Mouse (Mus musculus) cerebellum, postnatal 14 days (tissue): ENCODE results near the gene 3110082J24Rik.

Experiments
- DNase-seq, 2 experiments: peaks; one replicate each; pipeline ENCODE4 v3.0.0; 2021; ENCODE audit warnings: mixed read lengths in 2 of 2

The 3110082J24Rik gene

GRCm38 (mm10) chr5:30105668-30106300, at the start of gene 3110082J24Rik:
Gene 3110082J24Rik, minus strand, starts transcription at chr5:30106086.
- peak in 1 of 2 experiments; percentile 36 for DNase-seq

GRCm38 (mm10) chr5:30155395-30155792, 49.5 kb upstream of the 3110082J24Rik start:
- DNase-seq, result no peak

- DNase-seq, result peak; percentile 94 to 96
Observed at GRCm38 (mm10) chr5:30154474-30155394, 48.8 kb upstream of the 3110082J24Rik start, which contains the start of the genes Hadha and Hadhb. Gene Hadha, minus strand, starts transcription at chr5:30155162. Gene Hadhb, plus strand, starts transcription at chr5:30155248.

- peak; percentile 20 to 30 for DNase-seq
Observed at GRCm38 (mm10) chr5:30154013-30154412, 48.1 kb upstream of the 3110082J24Rik start.

GRCm38 (mm10) chr5:30153222-30153621, 47.3 kb upstream of the 3110082J24Rik start:
- DNase-seq, result no peak

GRCm38 (mm10) chr5:30152413-30152812, 46.5 kb upstream of the 3110082J24Rik start:
- DNase-seq, result no peak

- no peak for DNase-seq
Observed at GRCm38 (mm10) chr5:30152007-30152406, 46.1 kb upstream of the 3110082J24Rik start.

GRCm38 (mm10) chr5:30148133-30148920, 42.4 kb upstream of the 3110082J24Rik start:
- DNase-seq, result no peak

- DNase-seq, result no peak
Observed at GRCm38 (mm10) chr5:30146526-30146925, 40.6 kb upstream of the 3110082J24Rik start.

- no peak for DNase-seq
Observed at GRCm38 (mm10) chr5:30138193-30138592, 32.3 kb upstream of the 3110082J24Rik start.

GRCm38 (mm10) chr5:30137271-30137670, 31.4 kb upstream of the 3110082J24Rik start:
- DNase-seq, result no peak

GRCm38 (mm10) chr5:30135711-30136231, 29.9 kb upstream of the 3110082J24Rik start:
- DNase-seq, result no peak

- no peak for DNase-seq
Observed at GRCm38 (mm10) chr5:30132173-30132572, 26.3 kb upstream of the 3110082J24Rik start.

- DNase-seq, result no peak
Observed at GRCm38 (mm10) chr5:30131246-30131645, 25.4 kb upstream of the 3110082J24Rik start.

GRCm38 (mm10) chr5:30128680-30129079, 22.8 kb upstream of the 3110082J24Rik start:
- no peak for DNase-seq

- DNase-seq, result no peak
Observed at GRCm38 (mm10) chr5:30127921-30128597, 22.2 kb upstream of the 3110082J24Rik start.

GRCm38 (mm10) chr5:30126756-30127155, 20.9 kb upstream of the 3110082J24Rik start:
- DNase-seq, result no peak

- DNase-seq, result peak in 1 of 2 experiments; percentile 40
Observed at GRCm38 (mm10) chr5:30125587-30125986, 19.7 kb upstream of the 3110082J24Rik start.

GRCm38 (mm10) chr5:30122481-30122880, 16.6 kb upstream of the 3110082J24Rik start:
- no peak for DNase-seq

- DNase-seq, result no peak
Observed at GRCm38 (mm10) chr5:30120106-30120505, 14.2 kb upstream of the 3110082J24Rik start.

- DNase-seq, result no peak
Observed at GRCm38 (mm10) chr5:30119163-30119562, 13.3 kb upstream of the 3110082J24Rik start.

- DNase-seq, result no peak
Observed at GRCm38 (mm10) chr5:30118018-30118417, 12.1 kb upstream of the 3110082J24Rik start.
